Mouse (Mus musculus) large intestine, adult 2 months (tissue): ENCODE data around the gene Dbx2. TPM values are rescaled to one million over a fixed set of nuclear protein-coding genes. Genes with fewer than 3 reads are reported as not detected.

Experiments
- DNase-seq: peaks from one replicate; pipeline ENCODE4 v3.0.0-alpha.2; 2012; ENCODE audit warnings: low read depth, low spot score
- WGBS: fragments of 180-500 bp; shearing (Covaris S2); methylation state at CpG from one replicate; pipeline ENCODE4 v1.1.7; 2018; 5-methylcytosine and 5-hydroxymethylcytosine counted together
- polyA plus RNA-seq: library from polyadenylated mRNA; depleted of rRNA; stranded (reverse); fragments of >200 nt; gene quantifications from 2 replicates; pipeline ENCODE4 v1.2.3, GENCODE M21; 2012; rRNA removed

Dbx2 gene
- polyA plus RNA-seq = 0.05 TPM in 1 of 2 replicates, not detected in the other

DNA sequence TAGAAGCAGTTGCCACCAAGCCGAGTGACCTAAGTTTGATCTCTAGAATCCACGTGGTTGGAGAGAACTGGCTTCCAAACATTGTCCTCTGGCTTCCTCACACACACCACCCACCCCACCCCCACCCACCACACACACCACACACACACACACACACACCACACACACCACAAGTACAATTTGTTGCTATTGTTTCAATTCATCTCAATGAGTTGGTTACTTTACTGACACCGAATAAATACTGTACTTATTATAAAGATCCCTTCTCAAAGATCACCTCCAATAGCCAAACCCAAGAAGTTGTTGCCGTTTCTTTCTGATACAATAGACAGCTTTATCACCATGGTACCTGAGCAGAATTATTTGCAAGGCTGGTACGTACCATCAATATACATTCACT, at the start of gene Dbx2:
Gene Dbx2, minus strand, starts transcription at position 101 of the 400 bp plus-strand sequence.
- 72% methylated on average over 5 of the region's 5 CpGs for WGBS
- DNase-seq = no peak

DNA sequence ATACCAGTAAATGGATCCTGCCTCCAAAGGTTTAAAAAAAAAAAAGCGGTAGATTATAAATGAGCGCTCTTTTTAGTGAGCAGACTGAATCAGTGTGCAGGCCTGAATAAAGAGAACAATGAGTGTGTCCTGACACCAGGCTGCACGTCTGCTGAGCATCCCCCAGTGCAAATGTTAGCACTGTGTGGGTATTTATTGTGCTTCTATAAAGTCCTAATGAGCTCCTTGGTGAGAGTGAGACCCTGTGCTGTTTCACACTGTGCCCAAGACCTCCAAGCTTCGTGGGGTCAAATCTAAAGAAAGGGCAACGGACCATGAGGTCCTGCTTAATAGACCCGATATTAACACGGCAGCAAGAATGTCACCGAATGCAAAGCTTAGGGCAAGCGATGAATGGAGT, 46.4 kb upstream of the Dbx2 start:
- no peak for DNase-seq
- WGBS = 78% methylated on average over 9 of the region's 9 CpGs

DNA sequence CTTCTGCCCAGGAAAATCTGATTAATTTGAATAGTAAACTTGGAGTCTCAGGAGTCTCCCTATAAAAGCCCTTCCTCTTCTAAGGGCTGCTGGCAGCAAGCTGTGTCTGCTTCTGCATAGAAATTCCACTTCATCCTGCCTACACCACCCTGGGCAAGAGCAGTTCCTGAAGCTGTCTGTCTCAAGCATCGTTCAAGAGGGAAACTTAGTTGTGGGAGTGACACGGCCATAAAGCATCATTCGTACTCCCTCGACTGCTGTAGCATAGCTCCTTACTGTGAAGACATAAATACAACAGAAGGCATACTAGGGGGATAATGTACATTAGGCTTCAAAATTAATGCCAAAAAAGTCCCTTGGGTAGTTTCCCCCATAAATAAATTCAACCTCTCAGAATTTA, 45.8 kb upstream of the Dbx2 start:
- 42% methylated on average over 4 of the region's 4 CpGs for WGBS
- DNase-seq = no peak

DNA sequence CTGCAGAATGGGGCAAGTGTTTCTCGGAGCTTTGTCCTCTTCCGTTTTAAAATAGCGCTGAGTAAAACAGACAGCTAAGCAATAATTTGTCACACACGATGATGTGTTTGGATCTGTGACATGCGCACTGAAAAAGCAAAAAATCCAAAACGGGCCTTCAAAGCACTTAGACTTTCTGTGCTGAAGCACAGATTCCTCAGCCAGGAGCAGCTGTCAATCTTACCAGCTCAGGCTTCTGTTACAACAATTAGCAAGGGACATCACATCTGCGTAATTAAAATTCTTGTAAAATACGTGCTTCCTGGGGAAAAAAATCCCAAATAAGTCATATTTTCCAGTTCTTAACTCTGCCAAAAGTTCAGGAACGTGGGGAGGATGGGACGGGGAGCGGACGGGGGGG, 43.6 kb upstream of the Dbx2 start:
- WGBS = 75% methylated on average over 12 of the region's 12 CpGs
- no peak for DNase-seq

DNA sequence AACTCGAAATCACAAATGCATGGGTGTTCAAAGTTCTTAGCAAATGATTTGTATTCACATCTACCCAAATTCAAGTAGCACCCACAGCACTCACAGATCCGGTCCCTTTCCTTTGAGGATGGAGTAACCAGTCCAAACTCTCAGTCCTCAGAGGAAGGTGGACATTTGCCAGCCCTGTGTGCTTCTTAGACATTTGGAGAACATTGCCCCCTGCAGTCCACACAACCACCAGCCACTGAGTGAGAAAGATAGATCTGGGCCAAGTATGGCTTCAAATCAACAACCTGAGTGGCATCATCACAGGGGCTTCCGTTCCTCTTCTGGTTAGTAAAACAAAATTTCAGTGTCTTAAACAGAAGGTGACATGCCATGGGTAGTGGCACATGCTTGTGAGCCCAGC, 38.0 kb upstream of the Dbx2 start:
- WGBS = 79% methylated on average over 3 of the region's 3 CpGs

DNA sequence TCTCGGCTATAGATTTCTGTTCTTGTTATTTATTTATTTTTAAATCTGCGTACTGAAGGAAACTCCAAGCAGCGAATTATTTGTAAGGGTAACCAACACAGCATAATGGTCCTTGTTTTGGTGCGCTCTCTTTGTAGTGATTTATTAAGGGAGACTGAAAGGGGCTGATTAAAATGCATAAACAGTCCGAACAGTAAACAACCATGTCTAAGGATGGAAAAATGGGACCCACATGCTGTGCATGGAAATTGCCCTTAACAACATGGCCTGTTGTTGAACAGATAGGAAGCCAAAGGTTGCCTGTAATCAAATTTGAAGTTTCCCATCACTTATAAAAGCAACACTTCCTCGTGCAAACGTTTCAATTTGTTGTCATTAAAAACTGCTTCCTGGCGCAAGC, 35.8 kb upstream of the Dbx2 start:
- WGBS = 62% methylated on average over 8 of the region's 8 CpGs
- no peak for DNase-seq

More for the DNA sequence above, 38.0 kb upstream of the Dbx2 start:
- DNase-seq = no peak

DNA sequence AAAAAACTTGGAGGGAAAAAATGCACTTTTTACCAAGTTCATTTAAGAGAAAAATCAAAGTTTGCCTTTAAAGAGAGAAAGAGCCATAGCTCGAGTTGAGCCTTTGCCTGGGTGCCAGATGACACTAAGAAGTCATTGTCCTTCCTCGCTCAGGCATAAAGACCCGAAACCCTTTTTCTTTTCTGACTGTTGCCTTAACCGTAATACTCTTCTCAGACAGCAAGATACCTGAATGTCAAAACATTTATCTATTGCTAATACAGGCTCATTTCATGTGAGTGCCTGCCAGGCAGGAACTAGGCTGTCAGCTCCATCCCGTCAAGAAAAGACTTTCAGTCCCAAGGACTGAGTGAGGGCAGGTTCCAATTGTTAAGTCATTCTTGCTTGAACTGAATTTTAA, 35.4 kb upstream of the Dbx2 start:
- DNase-seq = no peak
- WGBS = 46% methylated on average over 5 of the region's 5 CpGs

DNA sequence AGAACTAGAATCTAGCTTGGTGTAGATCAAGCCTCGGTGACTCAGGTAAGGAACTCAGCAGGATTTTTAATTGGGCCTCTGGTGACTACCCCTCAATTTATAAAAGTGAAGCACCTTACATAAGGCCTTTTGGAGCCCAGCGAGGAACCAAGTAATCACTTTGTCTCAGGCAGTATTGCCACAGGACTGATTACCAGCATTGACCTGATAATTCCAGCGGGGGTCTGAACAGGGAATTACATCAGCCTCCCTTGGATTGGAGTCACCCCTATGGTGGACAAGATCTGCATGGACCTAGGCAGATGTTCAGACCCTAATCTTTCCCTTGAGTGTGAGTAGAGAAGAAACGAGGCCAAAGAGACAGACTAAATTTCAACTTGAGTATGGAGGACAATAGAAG, 26.9 kb upstream of the Dbx2 start:
- WGBS = 87% methylated on average over 4 of the region's 4 CpGs
- DNase-seq = no peak

DNA sequence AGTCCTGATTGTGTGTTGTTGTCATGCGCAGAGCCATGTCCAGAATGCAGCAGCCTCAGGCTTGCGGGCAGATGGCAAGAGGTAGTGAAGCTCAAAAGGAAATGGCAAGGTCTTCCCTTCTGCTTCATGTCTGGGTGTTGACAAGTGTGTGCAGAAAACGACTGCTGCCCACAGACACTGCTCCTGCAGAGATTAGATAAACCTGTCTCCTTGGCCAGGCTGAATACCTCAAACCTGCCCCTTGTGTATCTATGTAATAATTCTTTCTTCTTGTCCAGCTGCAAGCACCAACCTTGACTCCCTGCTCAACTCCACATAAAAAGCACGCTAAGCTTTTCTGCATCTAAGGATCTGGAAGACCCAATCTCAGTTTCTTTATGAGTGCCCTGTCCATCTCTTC, 19.9 kb upstream of the Dbx2 start:
- WGBS = 67% methylated on average over 4 of the region's 4 CpGs
- no peak for DNase-seq

DNA sequence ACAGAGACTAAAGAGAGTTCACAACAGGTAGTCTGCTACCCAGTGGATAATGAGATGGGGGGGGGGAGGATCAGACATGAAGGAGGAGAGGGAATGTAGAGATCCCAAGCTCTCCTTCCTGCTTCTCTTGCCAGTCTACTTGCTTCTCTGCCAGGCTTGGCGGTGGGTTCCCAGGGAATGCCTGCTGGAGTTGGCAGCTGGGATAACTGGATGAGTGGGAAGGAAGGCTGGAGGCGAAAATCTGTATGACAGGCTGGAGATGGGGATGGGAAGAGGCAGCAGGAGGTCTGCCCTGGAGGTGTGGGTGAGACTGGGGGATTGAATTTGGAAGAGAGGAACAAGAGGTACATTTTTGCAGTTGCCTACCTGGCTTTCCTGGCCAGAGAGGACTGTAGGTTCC, 19.4 kb upstream of the Dbx2 start:
- 75% methylated on average over 2 of the region's 2 CpGs for WGBS
- no peak for DNase-seq

DNA sequence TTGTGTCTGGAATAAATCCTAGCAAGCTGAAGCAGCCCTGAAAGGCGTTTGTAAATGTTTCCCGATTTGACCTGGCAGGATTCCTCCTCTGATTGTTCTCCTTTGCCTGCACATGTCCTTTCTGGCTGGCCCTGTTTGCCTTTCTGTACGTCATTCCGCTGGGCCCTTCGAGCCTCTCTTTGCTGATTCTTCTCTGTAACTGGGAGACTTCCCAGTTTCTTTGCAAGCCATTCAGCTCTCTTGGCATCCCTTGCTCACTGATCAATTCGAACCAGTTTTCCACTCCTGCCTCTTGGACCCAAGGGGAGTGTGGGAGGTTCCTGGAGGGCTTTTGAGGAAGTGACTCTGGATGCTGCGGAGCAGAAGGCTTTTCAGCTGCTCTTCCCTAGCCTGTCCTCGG, 11.4 kb upstream of the Dbx2 start:
- DNase-seq = no peak
- WGBS = 30% methylated on average over 8 of the region's 8 CpGs

DNA sequence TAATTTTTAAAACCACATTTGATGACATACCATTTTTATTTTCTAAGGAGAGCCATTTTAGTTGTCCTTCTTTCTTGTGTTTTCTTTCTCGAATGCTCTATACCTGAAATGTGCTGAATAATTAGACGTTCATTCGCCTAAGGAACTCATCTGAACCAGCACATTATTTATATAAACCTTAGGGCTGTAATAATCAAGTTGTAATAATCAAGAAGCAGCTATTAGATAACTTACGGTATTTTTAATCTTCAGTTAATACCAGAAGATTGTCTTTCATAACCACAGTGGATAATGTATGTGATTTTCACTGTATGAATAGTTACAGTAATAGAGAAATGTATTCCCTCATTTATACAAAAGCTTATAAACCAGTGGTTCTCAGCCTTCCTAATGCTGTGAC, 9.2 kb upstream of the Dbx2 start:
- WGBS = 88% methylated on average over 4 of the region's 4 CpGs
- DNase-seq = no peak

DNA sequence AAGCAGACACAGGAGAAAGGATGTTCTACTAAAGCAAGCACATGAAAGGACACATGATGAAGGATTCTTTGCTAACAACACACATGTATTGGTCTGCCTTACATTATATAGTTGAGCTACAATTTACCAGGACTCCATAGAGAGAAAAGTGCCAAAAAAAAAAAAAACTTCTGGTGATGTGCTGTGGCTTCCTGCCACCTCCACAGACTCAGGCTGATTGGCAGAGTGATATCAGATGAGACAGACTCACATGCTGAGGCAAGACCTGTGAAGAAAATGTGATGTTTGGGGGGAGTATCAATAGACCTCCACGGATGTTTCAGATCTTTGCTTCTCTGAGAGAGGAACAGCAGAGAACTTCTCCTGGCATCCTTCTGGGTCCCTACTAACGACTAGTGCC, 6.0 kb upstream of the Dbx2 start:
- DNase-seq = no peak
- 75% methylated on average over 2 of the region's 2 CpGs for WGBS

DNA sequence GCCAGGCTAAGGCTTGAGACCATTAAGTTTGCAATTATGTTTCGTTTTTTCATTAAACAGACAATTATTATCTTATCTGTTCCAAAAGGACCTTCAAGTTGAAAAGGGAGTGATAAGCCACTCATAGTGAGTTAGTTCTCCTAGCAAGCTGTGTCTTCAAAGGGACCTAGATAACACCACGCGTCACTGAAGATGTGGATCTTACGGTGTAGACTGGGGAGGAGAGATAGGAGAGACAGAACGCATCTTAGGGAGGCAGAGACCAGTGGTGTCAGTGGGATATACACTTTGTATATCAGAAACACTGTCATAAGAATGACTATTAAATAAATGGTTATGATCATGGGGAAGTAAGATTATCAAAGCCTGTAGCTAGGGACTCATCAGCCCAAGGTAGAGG, 4.6 kb upstream of the Dbx2 start:
- DNase-seq = no peak
- WGBS = 81% methylated on average over 5 of the region's 5 CpGs

DNA sequence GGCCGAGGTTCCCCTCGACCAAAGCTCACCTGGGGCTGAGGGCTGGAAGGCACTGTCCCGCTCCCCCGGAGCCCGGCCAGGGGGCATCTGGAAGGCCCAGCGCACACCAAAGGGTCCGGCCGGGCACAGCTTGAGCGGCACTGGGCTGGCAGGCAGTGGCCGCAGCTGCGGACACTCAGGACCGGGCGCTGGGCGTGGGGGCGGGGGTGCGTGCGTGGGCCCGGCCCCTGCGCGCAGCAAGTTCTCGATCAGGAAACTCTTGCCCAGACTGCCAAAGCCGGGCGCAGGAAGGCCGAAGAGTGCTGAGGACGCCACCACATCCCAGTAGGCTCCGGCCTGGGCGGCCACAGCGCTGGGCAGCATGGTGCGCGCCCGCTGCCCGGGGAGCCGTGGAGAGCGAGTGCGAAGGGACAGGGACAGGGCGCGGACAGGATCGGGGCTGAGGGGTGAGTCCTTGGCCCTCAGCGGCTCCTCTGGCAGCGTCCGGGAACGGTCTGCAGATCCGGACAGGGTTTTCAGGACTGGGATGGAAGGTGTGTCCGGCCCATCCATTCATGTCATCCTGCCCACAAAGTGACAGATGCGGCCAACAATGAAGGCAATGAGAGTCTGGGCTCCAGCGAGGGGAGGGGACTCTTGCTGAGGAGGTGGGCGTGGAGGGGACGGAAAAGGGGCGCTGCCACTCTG, 1.4 kb downstream of the Dbx2 start:
- DNase-seq = no peak
- 3% methylated on average over 49 of the region's 49 CpGs for WGBS

DNA sequence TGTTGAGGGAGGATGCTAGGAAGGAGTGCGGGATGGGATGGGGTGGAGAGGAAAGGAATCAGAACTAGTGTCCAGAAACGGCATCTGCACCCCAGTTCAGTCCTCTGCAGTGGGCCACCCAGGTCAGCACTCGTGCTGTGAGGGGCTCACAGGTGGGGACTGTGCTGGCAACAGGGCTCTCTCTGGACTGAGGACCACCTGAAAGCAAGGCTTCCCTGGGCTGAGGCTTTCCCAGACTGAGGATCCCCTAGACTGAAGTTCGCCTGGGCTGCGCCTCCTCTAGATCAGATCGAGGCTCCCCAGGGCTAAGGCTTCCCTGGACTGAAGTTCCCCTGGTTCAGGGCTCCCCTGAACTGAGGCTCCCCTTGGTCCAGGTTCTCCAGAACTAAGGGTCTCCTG, 1.9 kb downstream of the Dbx2 start:
- DNase-seq = no peak
- 13% methylated on average over 6 of the region's 6 CpGs for WGBS

DNA sequence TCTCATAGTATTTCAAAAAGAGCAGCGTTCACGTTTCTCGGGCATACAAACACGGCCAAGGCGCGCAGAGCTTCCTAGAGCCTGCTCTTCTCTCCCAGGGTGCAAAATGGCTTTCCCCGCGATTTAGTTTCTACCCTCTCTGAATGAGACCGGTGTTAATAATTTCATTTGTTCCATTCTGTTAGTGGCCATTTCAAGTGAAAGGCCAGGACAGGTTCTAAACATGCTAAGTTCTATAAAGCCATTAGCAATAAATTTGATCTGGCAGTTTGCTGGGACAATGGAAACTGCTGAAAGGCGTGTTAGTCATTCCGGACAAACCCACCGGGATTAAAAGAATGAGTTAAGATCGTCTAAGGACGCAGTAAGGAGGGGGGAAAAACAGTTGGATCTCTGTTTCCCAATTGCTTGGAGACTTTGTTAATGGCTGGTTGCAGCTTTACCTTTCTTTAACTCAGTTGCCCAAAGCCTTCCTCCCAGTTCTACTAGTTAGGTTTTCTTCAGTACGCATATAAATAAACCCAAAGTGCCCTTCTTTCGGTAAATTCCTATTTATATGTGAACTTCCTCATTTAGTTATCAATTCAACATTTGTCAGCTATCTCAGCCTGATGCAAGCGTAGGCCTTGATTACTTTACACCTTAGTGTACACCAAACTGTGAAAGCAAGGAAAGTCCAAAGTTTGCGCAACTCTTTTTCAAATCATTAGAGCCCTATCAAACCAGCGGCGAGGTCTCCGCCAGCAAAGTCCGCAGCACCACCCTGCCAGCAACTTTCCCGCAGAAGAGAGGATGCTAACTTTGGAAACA, 2.7 kb downstream of the Dbx2 start:
- no peak for DNase-seq
- 10% methylated on average over 23 of the region's 23 CpGs for WGBS

DNA sequence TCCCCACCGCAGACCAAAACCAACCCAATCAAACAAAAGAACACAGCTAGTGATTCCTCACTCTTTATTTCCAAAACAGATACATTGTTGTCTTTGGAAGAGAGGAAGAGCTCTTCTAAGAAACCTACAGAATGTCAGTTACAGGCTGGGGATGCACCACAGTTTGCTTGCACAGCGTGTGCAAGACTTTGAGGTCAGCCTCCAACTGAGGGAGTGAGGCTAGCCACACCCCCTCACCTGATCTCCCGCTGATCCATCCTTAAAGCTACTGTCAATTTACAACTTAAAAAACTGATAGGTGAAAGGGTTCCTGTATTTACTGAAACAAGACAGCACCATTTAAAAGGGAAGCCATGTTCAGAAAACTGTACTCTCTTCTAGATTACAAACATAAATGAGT, 3.9 kb downstream of the Dbx2 start:
- DNase-seq = no peak
- 8% methylated on average over 3 of the region's 3 CpGs for WGBS

DNA sequence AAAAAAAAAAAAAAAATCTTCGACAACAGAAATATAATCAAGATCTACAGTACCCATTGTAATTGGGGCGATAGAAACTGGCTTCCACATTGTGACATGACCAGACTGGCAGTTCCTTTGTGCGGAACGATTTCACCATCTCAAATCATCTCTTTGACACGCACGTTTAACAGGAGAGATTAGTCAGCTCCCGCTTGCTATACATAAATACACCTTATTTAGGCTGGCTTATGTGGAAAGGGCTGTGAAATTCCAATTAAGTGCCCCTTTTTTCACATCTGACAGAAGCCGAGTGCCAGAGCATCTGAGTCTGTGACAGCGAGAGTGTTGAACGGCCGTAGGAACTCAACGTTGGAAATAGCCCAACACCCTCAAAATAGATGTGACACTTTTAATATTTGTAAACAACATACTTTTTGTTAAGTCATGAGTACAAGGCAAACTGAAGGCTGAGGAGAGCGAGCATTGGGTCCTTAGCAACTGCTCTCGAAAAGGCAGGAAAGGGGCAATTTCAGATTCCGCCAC, 12.2 kb downstream of the Dbx2 start:
- no peak for DNase-seq
- 88% methylated on average over 15 of the region's 15 CpGs for WGBS

DNA sequence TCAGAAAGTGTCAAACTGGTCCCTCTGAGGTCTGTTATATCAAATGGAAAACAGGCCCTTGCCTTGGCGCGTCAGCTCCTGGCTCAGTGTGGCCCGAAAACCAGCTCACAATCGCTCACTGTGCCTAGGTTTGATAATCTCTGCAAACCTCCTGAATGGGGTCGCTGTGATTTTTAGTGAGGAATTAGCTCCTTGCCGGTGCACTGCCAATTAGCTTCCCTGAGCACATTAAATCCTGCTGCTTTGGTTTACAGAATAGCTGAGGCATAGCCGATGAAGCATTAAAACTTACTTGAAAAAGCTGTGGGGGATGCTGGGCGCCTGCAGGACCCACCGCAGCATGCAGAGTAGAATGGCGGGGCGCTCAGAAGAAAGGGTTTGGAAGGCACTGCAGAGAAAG, 15.4 kb downstream of the Dbx2 start:
- WGBS = 36% methylated on average over 11 of the region's 11 CpGs
- no peak for DNase-seq

DNA sequence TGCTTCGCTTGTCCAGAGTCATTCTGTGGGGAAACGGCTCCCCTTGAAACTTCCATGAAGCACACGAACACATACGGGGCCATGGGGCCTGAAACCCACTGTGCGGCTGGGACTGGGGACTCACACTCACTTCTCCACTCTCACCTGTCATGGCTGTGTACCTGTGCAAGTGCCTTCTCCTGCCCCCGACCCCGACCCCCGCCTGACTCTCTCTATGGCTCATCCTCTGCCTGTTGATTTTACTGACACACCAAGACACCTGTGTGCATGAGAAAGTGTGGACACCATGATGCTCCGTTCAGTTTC, 16.0 kb downstream of the Dbx2 start:
- no peak for DNase-seq
- WGBS = 53% methylated on average over 9 of the region's 9 CpGs
